In the genomic region with DNA sequence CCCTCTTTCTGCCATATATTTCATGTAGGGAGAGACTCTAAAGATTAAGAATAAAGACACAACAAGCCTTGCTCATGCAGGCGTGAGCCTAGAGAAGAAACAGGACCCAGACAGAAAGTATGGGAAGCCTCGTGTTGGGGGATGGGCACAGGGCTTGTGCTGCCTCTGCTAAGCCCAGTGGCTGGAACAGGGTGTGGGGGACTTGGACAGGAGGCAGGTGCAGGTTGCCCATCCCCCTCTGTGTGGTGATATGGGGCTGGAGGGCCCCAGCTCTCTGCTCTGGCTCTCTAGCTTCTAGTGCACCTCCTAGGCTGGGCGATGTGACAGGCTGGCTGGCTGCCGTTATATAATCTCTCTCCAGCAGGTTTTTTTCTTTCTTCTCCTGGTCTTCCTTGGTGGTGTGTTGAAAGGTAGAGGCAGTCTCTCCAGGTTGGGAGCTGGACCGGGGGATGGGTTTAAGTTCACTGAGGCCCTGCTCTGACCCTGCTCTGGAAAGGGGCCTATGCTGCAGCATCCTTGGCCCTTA, we compare ENCODE assay signal across 8 mouse cellular contexts. TPM values are rescaled to one million over a fixed set of nuclear protein-coding genes. Genes with fewer than 3 reads are reported as not detected.
DNase-seq lines count a peak whose midpoint lies in the region; ATAC-seq and TF ChIP-seq lines count a peak whose summit lies in the region.

No protein-coding gene starts in this region.

- WGBS in embryonic facial prominence, embryonic 10.5 days = 19% methylated on average over 5 of the region's 5 CpGs
- WGBS in heart, embryonic 11.5 days (ENCODE audit: insufficient replicate concordance) = 15% methylated on average over 5 of the region's 5 CpGs
- WGBS in kidney, embryonic 15.5 days = 17% methylated on average over 5 of the region's 5 CpGs
- 10% methylated on average over 5 of the region's 5 CpGs for WGBS in lung, postnatal 0 days

- no peak for TF ChIP-seq CTCF in lung, postnatal 0 days (IDR thresholded peaks at IDR 0.05)

- TF ChIP-seq EP300 in lung, postnatal 0 days (IDR thresholded peaks at IDR 0.05) = no peak

- H3K36me3 ChIP-seq in embryonic facial prominence, embryonic 10.5 days (replicated peaks) = no peaks in the 10 kb centered on the region
- H3K36me3 ChIP-seq in heart, embryonic 11.5 days (ENCODE audit: control insufficient read depth, insufficient read depth, low read length) = no peaks in the 10 kb centered on the region
- peaks cover 4% of the 10 kb centered on the region; the same call in 1 of the 2 replicates for H3K36me3 ChIP-seq in kidney, embryonic 15.5 days
- no peaks in the 10 kb centered on the region for H3K36me3 ChIP-seq in lung, postnatal 0 days (ENCODE audit: insufficient read depth, low read length)

- peaks cover 97% of the 10 kb centered on the region for H3K4me1 ChIP-seq in embryonic facial prominence, embryonic 10.5 days
- peaks cover 76% of the 10 kb centered on the region for H3K4me1 ChIP-seq in heart, embryonic 11.5 days (ENCODE audit: control insufficient read depth, insufficient read depth, low read length)
- H3K4me1 ChIP-seq in kidney, embryonic 15.5 days = peaks cover 87% of the 10 kb centered on the region
- H3K4me1 ChIP-seq in lung, postnatal 0 days (ENCODE audit: insufficient read depth, low read depth, low read length) = peaks cover 57% of the 10 kb centered on the region

- DNase-seq in right cerebral cortex, postnatal 10 days (ENCODE audit: low spot score in 2 of 2) = peak; percentile 66 to 72
- DNase-seq in right cerebral cortex, postnatal 36 days (ENCODE audit: low spot score in 2 of 2) = no peak
- DNase-seq in embryonic facial prominence, embryonic 10.5 days (ENCODE audit: low spot score) = peak; percentile 45
- DNase-seq in lung, postnatal 0 days (ENCODE audit: low spot score) = peak; percentile 28
- peak; percentile 92 for DNase-seq in skeletal muscle tissue, adult 2 months (ENCODE audit: low read depth, low spot score)
- DNase-seq in urinary bladder, adult 2 months (ENCODE audit: low spot score) = no peak

- H3K4me2 ChIP-seq in heart, embryonic 11.5 days = peak overlapping the region; percentile 97
- peak overlapping the region; percentile 96 for H3K4me2 ChIP-seq in kidney, embryonic 15.5 days
- peak overlapping the region; percentile 78 for H3K4me2 ChIP-seq in lung, postnatal 0 days (replicated peaks; ENCODE audit: low read depth, low read length)

- H3K9ac ChIP-seq in heart, embryonic 11.5 days (ENCODE audit: low read depth, low read length) = peak overlapping the region; percentile 91
- peak overlapping the region; percentile 88 for H3K9ac ChIP-seq in kidney, embryonic 15.5 days
- 0 out of 2 replicates have a peak overlapping the region, but pooled peaks have one; percentile 87 for H3K9ac ChIP-seq in lung, postnatal 0 days (replicated peaks; ENCODE audit: low read depth)

- no peak for ATAC-seq in heart, embryonic 11.5 days (replicated peaks; ENCODE audit: insufficient number of reproducible peaks, low FRiP score, low TSS enrichment)
- no peak for ATAC-seq in kidney, embryonic 15.5 days (replicated peaks; ENCODE audit: low FRiP score)
- no peak for ATAC-seq in lung, postnatal 0 days

- H3K27me3 ChIP-seq in embryonic facial prominence, embryonic 10.5 days (replicated peaks; ENCODE audit: low read depth, poor library complexity, severe bottlenecking) = peaks cover 25% of the 10 kb centered on the region
- H3K27me3 ChIP-seq in heart, embryonic 11.5 days (ENCODE audit: control insufficient read depth, insufficient read depth, low read length) = no peaks in the 10 kb centered on the region
- no peaks in the 10 kb centered on the region for H3K27me3 ChIP-seq in kidney, embryonic 15.5 days
- H3K27me3 ChIP-seq in lung, postnatal 0 days (replicated peaks; ENCODE audit: insufficient read depth, low read length) = no peaks in the 10 kb centered on the region

- peak overlapping the region; percentile 75 for H3K27ac ChIP-seq in embryonic facial prominence, embryonic 10.5 days (replicated peaks)
- peak overlapping the region; percentile 100 for H3K27ac ChIP-seq in heart, embryonic 11.5 days (ENCODE audit: low read depth, low read length)
- H3K27ac ChIP-seq in kidney, embryonic 15.5 days = peak overlapping the region; percentile 99
- H3K27ac ChIP-seq in lung, postnatal 0 days (ENCODE audit: low read length) = peak overlapping the region; percentile 99; the same call in 1 of the 2 replicates

- H3K9me3 ChIP-seq in embryonic facial prominence, embryonic 10.5 days = no peaks in the 10 kb centered on the region
- no peaks in the 10 kb centered on the region for H3K9me3 ChIP-seq in heart, embryonic 11.5 days (replicated peaks; ENCODE audit: control insufficient read depth, low read length)
- no peaks in the 10 kb centered on the region for H3K9me3 ChIP-seq in kidney, embryonic 15.5 days (replicated peaks)
- no peaks in the 10 kb centered on the region for H3K9me3 ChIP-seq in lung, postnatal 0 days (ENCODE audit: low read length)

- H3K4me3 ChIP-seq in embryonic facial prominence, embryonic 10.5 days = peak overlapping the region; percentile 90
- peak overlapping the region; percentile 97 for H3K4me3 ChIP-seq in heart, embryonic 11.5 days (ENCODE audit: low read depth, low read length)
- peak overlapping the region; percentile 95 for H3K4me3 ChIP-seq in kidney, embryonic 15.5 days (replicated peaks)
- H3K4me3 ChIP-seq in lung, postnatal 0 days (ENCODE audit: low read depth, low read length) = peak overlapping the region; percentile 80

RNA-seq across cellular contexts. Expression of a gene that starts 1.9 kb away (rescaled TPM):
- polyA plus RNA-seq in embryonic facial prominence, embryonic 10.5 days (2016; fragmentation: Nextera tagmentation; extraction: Ambion mirVana) = 11.1 and 12.1 TPM in 2 replicates
- polyA plus RNA-seq in heart, embryonic 11.5 days (2014; fragmentation: Nextera tagmentation; extraction: Ambion mirVana) = 39.8 and 45.1 TPM in 2 replicates
- 18.5 and 21.5 TPM in 2 replicates for polyA plus RNA-seq in kidney, embryonic 15.5 days (2015; fragmentation: Nextera tagmentation; extraction: Ambion mirVana)
- 14.4 and 15.4 TPM in 2 replicates for polyA plus RNA-seq in lung, postnatal 0 days (2015; fragmentation: Nextera tagmentation; extraction: Ambion mirVana)
- 34.6 and 51.0 TPM in 2 replicates for polyA plus RNA-seq in urinary bladder, adult 2 months (2012; rRNA removed)

Comparison
In these comparisons a context has a peak if more than half of its experiments do, and no peak if none do; other contexts are left out.
1. DNase-seq: peak in right cerebral cortex, postnatal 10 days (2 of 2), embryonic facial prominence, embryonic 10.5 days (single experiment), lung, postnatal 0 days (single experiment) and skeletal muscle tissue, adult 2 months (single experiment); none in right cerebral cortex, postnatal 36 days (0 of 2) and urinary bladder, adult 2 months (single experiment).
2. Peak in every context shown above with its lines, with median percentiles within 50 percentile points of each other: H3K27ac ChIP-seq, H3K4me3 ChIP-seq, H3K4me2 ChIP-seq and H3K9ac ChIP-seq.